Mouse (Mus musculus) kidney, postnatal 25 days (tissue): ENCODE data around the gene Rpsa.

Experiments
- DNase-seq, 2 experiments: peaks; one replicate each; pipeline ENCODE4 v3.0.0; 2021; ENCODE audit warnings: mixed read lengths in 2 of 2

The Rpsa gene

DNA sequence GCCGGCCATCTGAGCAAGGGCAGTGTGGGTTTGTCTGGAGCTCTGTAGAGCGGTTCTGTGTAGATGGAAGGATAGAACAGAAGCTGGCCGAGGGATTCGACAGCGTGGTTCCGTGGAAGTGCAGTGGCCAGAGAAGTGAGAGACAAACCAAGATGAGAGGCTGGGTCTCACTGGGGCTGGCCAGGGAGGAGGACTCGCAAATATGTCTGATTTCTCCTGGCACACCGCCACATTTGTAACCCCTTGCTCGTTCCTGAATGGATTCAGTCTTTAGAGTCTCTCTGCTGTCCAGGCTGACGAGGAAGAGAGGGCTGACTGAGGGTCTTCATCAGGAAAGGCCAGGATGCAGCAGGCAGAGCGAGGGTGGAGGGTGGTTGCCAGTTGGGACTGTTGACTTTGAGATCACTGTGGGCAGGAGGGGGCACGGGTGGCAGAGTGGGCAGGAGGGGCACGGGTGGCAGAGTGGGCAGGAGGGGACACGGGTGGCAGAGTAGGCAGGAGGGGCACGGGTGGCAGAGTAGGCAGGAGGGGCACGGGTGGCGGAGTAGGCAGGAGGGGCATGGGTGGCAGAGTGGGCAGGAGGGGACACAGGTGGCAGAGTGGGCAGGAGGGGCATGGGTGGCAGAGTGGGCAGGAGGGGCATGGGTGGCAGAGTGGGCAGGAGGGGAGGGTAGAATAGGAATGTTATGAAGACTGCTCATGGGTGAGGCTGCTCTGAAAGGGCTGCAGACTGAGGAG, 13.3 kb upstream of the Rpsa start:
- DNase-seq, result no peak

DNA sequence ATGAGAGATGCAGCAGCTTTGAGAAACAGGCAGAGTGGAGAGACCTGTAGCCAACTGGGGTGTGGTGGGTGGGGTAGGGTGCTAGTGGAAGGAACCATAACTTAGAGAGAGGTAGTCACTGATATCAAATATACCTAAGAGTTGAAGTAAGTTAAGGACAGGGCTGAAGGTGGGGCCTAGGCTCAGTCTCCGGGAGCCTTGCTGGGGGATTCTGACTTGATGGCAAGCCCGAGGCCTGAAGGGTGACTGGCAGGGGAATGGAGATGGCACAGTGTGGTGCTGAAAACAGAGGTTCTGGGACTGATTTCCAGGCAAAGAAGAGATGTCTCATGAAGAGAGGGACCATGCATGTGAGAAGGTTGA, 12.7 kb upstream of the Rpsa start:
- no peak for DNase-seq

DNA sequence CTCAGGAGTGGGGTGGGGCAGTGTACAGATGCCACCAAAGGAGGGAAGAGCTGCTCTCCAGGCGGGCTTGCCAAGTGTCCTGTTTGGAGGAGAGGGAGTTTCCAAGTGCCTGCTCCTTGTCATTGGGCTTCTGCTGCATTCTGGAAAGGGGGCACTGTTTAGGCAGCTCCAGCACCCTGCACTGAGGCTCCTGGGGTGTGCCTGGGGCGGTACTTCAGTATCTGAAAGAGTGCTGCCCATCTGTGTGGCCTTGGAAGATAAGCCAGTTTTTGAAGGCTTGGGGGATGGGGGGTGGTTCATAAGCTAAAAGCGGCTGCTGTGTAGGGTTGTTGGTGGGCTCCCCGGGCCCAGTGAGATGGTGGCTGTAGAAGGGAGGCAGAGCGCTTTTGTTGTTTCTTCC, 11.9 kb upstream of the Rpsa start:
- DNase-seq, result no peak

GRCm38 (mm10) chr9:120116184-120116624, 11.3 kb upstream of the Rpsa start:
- no peak for DNase-seq

DNA sequence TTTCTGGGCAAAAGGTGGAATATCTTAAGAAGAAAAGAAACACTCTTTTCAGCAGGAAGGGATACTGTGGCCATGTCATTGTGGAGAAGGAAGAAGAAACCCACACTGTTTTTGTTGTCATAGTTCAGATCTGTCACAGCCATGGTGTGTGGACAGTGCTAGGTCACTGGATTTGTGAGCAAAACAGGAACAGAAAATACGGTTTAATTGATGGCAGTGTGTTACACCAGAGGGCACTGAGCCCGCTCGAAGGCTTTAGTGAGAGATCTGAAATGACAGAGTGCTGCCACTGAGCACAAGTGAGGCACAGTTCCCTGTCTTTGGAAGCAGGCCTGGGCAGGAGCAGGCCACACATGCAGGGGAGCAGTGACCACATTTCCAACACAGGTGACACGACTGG, 9.3 kb upstream of the Rpsa start:
- no peak for DNase-seq

DNA sequence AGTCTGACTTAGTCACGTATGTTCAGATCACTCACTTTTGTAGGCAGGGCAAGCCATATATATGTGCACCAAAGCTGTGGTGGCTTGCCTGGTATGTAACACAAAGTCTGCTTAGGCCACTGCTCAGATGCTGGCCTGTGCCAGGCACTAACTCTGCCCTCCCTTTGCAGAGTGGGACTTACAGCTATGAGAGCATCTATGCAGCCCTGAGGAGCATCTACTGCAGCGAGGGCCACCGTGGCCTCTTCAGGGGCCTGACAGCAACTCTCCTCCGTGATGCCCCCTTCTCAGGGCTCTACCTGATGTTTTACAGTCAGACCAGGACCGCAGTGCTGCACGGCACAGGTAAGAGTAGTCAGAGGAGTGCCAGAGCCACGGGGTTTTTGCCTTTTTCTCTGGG, 7.0 kb upstream of the Rpsa start:
- no peak for DNase-seq

GRCm38 (mm10) chr9:120126868-120127267, 621 bp upstream of the Rpsa start:
- no peak for DNase-seq

DNA sequence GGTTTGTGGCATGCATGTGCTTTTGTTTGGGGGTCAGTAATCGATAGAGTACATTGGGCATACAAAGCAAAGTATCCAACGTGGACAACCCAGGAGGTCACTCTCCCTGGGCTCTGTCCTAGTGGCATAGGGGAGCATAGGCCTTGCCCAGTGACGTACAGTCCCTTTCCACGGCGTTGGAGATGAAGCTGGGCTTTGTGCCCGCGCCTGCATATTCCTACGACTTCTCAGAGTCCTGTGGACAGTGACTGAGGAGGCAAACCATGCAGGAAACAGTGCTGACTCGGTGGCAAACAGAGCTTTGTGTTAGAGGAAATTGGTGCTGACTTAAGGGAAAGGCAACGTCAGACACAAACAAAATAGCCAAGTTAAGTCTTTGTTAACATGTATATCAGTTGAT, 1.8 kb downstream of the Rpsa start:
- no peak for DNase-seq

GRCm38 (mm10) chr9:120131784-120132288, 4.3 kb downstream of the Rpsa start:
- no peak for DNase-seq

DNA sequence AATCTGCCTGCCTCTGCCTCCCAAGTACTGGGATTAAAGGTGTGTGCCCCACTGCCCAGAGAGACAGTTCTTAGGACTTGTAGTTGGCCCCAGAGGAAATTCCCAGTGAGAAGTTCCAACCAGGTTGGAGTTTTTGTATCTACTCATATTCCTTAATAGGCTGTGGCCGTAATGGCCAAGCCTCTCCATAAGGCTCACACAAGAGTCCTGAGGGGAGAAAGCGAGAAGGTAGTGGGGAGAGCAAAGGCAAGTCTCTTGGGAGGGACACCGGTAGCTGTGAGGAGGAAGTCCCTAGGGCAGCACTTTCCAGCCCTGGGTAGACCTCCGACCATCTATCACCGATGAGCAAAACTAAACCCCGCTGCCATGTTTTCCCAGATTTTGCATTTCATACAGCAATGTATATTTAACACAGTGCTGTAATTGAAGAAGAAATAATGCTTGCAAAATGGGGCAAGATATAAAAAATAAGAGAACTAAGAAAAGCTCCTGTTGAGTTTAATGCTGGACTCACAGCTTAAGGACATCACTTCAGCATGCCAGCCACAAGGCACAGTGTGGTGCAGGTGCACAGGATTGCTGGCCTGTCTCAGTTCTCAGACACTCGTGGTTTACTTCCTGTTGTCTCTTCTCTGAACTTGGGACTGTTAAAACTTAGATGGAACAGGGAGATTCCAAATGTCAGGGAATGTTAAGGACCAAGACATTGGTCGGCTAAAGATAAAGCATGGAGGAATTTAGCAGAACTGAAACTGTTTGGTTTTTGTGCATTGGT, 5.7 kb downstream of the Rpsa start:
- DNase-seq, result no peak

GRCm38 (mm10) chr9:120133755-120134475, 6.4 kb downstream of the Rpsa start:
- DNase-seq, result no peak

DNA sequence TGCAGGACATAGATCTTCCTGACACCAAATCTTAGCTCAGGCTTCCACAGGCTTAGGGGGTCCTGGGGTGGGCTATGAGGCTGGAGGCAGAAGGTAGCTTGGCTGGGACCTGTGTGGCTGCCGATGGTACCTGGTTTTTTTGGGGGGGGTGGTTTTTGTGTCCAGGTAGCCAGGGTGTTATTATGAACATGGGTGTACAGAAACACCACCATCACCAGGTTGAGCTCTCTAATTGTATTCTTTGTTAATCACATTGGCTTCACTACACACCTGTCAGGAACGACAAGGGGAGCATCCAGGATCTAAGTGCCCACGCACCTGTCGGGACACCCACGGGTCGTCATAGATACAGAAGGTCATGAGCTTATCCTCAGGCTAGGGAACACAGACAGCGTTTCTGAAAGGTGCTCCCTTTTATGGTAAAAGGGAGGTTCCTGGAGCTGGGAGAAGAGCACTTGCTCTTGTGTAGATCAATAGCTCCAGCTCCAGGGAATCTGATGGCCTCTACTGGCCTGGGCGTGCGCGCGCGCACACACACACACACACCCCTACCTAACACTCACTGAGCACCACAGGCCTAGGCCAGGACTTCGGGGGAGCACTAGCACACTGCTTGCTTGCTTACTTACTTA, 7.2 kb downstream of the Rpsa start:
- no peak for DNase-seq

GRCm38 (mm10) chr9:120135454-120135853, 8.0 kb downstream of the Rpsa start:
- DNase-seq, result no peak

- DNase-seq, result peak; percentile 76 to 81
Measured at GRCm38 (mm10) chr9:120140652-120141051, 13.2 kb downstream of the Rpsa start.

- no peak for DNase-seq
Measured at GRCm38 (mm10) chr9:120144474-120144873, 17.0 kb downstream of the Rpsa start.

DNA sequence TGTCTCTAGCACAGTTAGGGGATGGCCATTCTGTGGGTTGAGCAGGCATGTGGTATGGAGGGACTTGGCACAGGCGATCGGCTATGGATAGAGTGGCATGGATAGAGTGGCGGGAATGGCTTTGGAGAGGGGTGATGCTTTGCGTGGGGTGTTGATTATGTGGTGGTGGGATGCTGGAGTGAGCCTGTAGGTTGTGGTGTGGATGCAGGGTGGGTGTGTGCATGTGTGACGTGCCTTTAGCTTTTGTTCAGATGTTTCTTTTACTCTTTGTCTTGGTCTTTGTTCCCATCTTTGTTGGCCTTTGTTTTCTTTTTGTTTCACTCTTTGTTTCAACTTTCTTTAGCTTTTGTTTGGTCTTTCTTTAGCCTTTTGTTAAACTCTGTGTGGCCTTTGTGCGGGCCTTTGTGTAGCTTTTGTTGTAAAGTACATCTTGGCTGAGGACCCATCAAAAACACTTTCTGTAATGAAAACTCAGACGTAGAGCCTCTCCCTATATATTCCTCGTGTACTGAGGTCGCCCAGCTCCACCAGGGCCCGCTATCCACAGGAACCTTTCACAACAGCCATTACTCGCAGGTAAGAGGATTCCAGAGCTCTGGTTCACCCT, 21.8 kb downstream of the Rpsa start, which contains the start of gene Mobp:
Gene Mobp (plus strand): TSS at position 486 of the 607 bp plus-strand sequence.
- DNase-seq, result no peak

DNA sequence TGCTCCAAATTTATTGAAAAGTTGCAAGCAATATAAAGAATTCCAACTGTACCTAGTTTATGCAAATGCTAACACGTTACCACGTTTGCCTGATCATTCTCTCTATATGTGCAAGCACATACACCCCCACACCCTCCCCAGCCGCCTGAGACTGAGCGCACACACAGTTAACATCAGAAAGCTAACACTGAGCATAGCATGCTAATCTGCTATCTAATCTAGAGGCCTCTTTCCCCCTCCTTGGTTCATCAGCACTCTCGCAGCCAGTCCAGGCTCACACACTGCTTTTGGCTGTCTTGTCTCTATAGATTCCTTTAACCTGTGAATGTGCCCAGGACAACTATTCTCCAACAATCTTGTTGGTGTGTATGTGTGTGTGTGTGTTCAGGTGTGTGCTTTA, 23.7 kb downstream of the Rpsa start:
- no peak for DNase-seq

- no peak for DNase-seq
Measured at GRCm38 (mm10) chr9:120151906-120152399, 24.5 kb downstream of the Rpsa start.

- no peak for DNase-seq
Measured at GRCm38 (mm10) chr9:120158047-120158446, 30.6 kb downstream of the Rpsa start.

GRCm38 (mm10) chr9:120163862-120164261, 36.4 kb downstream of the Rpsa start:
- no peak for DNase-seq

DNA sequence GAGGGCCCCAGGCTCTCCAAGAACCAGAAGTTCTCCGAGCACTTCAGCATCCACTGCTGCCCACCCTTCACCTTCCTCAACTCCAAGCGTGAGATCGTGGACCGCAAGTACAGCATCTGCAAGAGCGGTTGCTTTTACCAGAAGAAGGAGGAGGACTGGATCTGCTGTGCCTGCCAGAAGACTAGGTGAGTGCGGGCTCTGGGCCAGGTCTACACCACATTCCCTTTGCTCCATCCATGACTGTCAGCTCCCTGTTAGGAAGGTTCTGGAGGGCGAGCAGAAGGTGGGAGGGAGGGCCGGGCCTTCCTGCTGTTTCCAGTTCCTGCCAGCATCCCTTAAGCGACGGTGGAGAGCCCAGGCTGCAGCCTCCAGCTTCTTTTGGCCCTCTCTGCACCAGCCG, 40.3 kb downstream of the Rpsa start:
- no peak for DNase-seq

DNA sequence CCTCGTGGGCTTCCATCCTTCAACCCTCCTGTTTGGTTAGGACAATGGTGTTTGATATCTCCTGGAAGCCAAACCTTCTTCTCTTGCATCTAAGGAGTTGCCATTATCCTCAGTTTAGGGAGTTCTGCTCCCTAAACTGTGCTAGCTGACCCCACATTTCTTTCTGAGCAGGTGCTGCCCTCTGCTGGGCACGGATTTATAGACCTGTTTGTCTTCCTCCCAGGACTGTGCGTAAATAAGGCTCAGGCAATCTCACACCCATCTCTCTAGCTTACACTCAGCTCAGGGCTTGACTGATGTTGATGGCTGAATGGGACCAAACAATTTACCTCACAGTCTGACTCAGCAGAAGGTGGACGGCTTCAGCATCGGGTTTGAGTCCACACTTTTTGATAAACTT, 43.8 kb downstream of the Rpsa start:
- peak; percentile 54 to 81 for DNase-seq
